Mouse (Mus musculus) neural tube, embryonic 15.5 days (tissue): ENCODE results near the gene Hmgb1. TPM values are rescaled to one million over a fixed set of nuclear protein-coding genes. Genes with fewer than 3 reads are reported as not detected.
A peak's percentile ranks its signal among the peaks of the same experiment; 100 is the strongest.

ENCODE experiments used
- ATAC-seq: fragments of 200-750 bp; cut with Nextera tagmentation; 2 replicates; pipeline ENCODE4 v1.8.0; 2017; ENCODE audit warnings: mild to moderate bottlenecking, moderate TSS enrichment, moderate library complexity; ENCODE audit not compliant: low FRiP score
- H3K27ac ChIP-seq: fragments of 300-500 bp; sonication (generic); replicated peaks from 2 replicates; pipeline ENCODE4 v1.5.1; 2015; ENCODE audit warnings: mild to moderate bottlenecking, inconsistent platforms
- H3K27me3 ChIP-seq: fragments of 300-500 bp; sonication (generic); replicated peaks from 2 replicates; pipeline ENCODE4 v1.6.1; 2015; ENCODE audit warnings: inconsistent platforms
- H3K36me3 ChIP-seq: fragments of 300-500 bp; sonication (generic); 2 replicates; pipeline ENCODE4 v1.6.1; 2015; ENCODE audit warnings: inconsistent platforms
- H3K4me1 ChIP-seq: fragments of 300-500 bp; sonication (generic); 2 replicates; pipeline ENCODE4 v1.6.1; 2015; ENCODE audit warnings: inconsistent platforms
- H3K4me2 ChIP-seq: fragments of 300-500 bp; sonication (generic); 2 replicates; pipeline ENCODE4 v1.6.1; 2015; ENCODE audit warnings: inconsistent platforms, mild to moderate bottlenecking, moderate library complexity
- H3K4me3 ChIP-seq: fragments of 300-500 bp; sonication (generic); replicated peaks from 2 replicates; pipeline ENCODE4 v1.5.1; 2015; ENCODE audit warnings: mild to moderate bottlenecking, inconsistent platforms
- H3K9ac ChIP-seq: fragments of 300-500 bp; sonication (generic); replicated peaks from 2 replicates; pipeline ENCODE4 v1.6.1; 2015; ENCODE audit warnings: mild to moderate bottlenecking, inconsistent platforms
- H3K9me3 ChIP-seq: fragments of 300-500 bp; sonication (generic); replicated peaks from 2 replicates; pipeline ENCODE4 v1.6.1; 2016; ENCODE audit warnings: inconsistent platforms
- WGBS: fragments of 180-500 bp; shearing (Covaris S2); methylation state at CpG from one replicate; pipeline ENCODE4 v1.1.7; 2015; ENCODE audit warnings: mixed read lengths; 5-methylcytosine and 5-hydroxymethylcytosine counted together
- polyA plus RNA-seq: library from polyadenylated mRNA; unstranded; fragments of >200 nt; fragmentation: Nextera tagmentation; extraction: Ambion mirVana; gene quantifications from 2 replicates; pipeline ENCODE4 v1.2.1, GENCODE M21; 2015

Hmgb1 gene
- polyA plus RNA-seq, 1 experiment from 2014 or later = 674 TPM

- no peaks in the 10 kb centered on the region for H3K9me3 ChIP-seq
- no peak overlapping the region for H3K4me2 ChIP-seq
- H3K36me3 ChIP-seq = no peaks in the 10 kb centered on the region
- H3K4me1 ChIP-seq = no peaks in the 10 kb centered on the region
- 79% methylated on average over 5 of the region's 5 CpGs for WGBS
- no peaks in the 10 kb centered on the region for H3K27me3 ChIP-seq
- no peak overlapping the region for H3K27ac ChIP-seq
- H3K9ac ChIP-seq = no peak overlapping the region
- no peak overlapping the region for H3K4me3 ChIP-seq
- no peak for ATAC-seq
These were observed 91.4 kb downstream of the Hmgb1 start for GRCm38 (mm10) chr5:149092926-149093325.

- ATAC-seq = no peak
- Histone ChIP-seq H3K4me2 (no peak overlapping the region), H3K27ac (no peak overlapping the region), H3K36me3 (no peaks in the 10 kb centered on the region), H3K27me3 (no peaks in the 10 kb centered on the region), H3K4me3 (no peak overlapping the region), H3K4me1 (no peaks in the 10 kb centered on the region), H3K9me3 (no peaks in the 10 kb centered on the region), H3K9ac (no peak overlapping the region)
- 88% methylated on average over 4 of the region's 4 CpGs for WGBS
These were observed 91.8 kb downstream of the Hmgb1 start for GRCm38 (mm10) chr5:149092526-149092925.

- Histone ChIP-seq H3K4me1 (no peaks in the 10 kb centered on the region), H3K36me3 (no peaks in the 10 kb centered on the region), H3K9ac (no peak overlapping the region), H3K4me3 (no peak overlapping the region), H3K27me3 (no peaks in the 10 kb centered on the region), H3K4me2 (no peak overlapping the region), H3K9me3 (no peaks in the 10 kb centered on the region), H3K27ac (no peak overlapping the region)
- WGBS = 90% methylated on average over 14 of the region's 14 CpGs
- no peak for ATAC-seq
These were observed 93.0 kb downstream of the Hmgb1 start for GRCm38 (mm10) chr5:149091256-149091655.

- 84% methylated on average over 2 of the region's 2 CpGs for WGBS
- no peaks in the 10 kb centered on the region for H3K9me3 ChIP-seq
- no peak overlapping the region for H3K4me2 ChIP-seq
- no peak overlapping the region for H3K4me3 ChIP-seq
- H3K9ac ChIP-seq = no peak overlapping the region
- H3K36me3 ChIP-seq = no peaks in the 10 kb centered on the region
- no peaks in the 10 kb centered on the region for H3K27me3 ChIP-seq
- no peaks in the 10 kb centered on the region for H3K4me1 ChIP-seq
- no peak overlapping the region for H3K27ac ChIP-seq
- ATAC-seq = no peak
These were observed 94.4 kb downstream of the Hmgb1 start for GRCm38 (mm10) chr5:149089860-149090259.

GRCm38 (mm10) chr5:149089456-149089855 is 94.8 kb downstream of the Hmgb1 start:
- Histone ChIP-seq H3K4me3 (no peak overlapping the region), H3K36me3 (no peaks in the 10 kb centered on the region), H3K9ac (no peak overlapping the region), H3K4me2 (no peak overlapping the region), H3K27me3 (no peaks in the 10 kb centered on the region), H3K9me3 (no peaks in the 10 kb centered on the region), H3K4me1 (no peaks in the 10 kb centered on the region), H3K27ac (no peak overlapping the region)
- no peak for ATAC-seq
- WGBS = 92% methylated on average over 5 of the region's 5 CpGs

- Histone ChIP-seq H3K4me3 (no peak overlapping the region), H3K36me3 (no peaks in the 10 kb centered on the region), H3K27me3 (no peaks in the 10 kb centered on the region), H3K4me2 (no peak overlapping the region), H3K4me1 (no peaks in the 10 kb centered on the region), H3K27ac (no peak overlapping the region), H3K9me3 (no peaks in the 10 kb centered on the region), H3K9ac (no peak overlapping the region)
- no peak for ATAC-seq
- WGBS = 82% methylated on average over 6 of the region's 6 CpGs
These were observed 95.4 kb downstream of the Hmgb1 start for GRCm38 (mm10) chr5:149088891-149089290.

GRCm38 (mm10) chr5:149088149-149088548 is 96.1 kb downstream of the Hmgb1 start:
- WGBS = 79% methylated on average over 3 of the region's 3 CpGs
- no peak overlapping the region for H3K4me3 ChIP-seq
- ATAC-seq = no peak
- no peak overlapping the region for H3K27ac ChIP-seq
- no peak overlapping the region for H3K9ac ChIP-seq
- no peaks in the 10 kb centered on the region for H3K9me3 ChIP-seq
- H3K4me2 ChIP-seq = no peak overlapping the region
- no peaks in the 10 kb centered on the region for H3K4me1 ChIP-seq
- H3K27me3 ChIP-seq = no peaks in the 10 kb centered on the region
- H3K36me3 ChIP-seq = no peaks in the 10 kb centered on the region

GRCm38 (mm10) chr5:149086382-149087244 is 97.7 kb downstream of the Hmgb1 start:
- 95% methylated on average over 10 of the region's 10 CpGs for WGBS
- H3K27ac ChIP-seq = no peak overlapping the region
- no peaks in the 10 kb centered on the region for H3K36me3 ChIP-seq
- no peak overlapping the region for H3K4me2 ChIP-seq
- H3K9ac ChIP-seq = no peak overlapping the region
- H3K9me3 ChIP-seq = no peaks in the 10 kb centered on the region
- no peaks in the 10 kb centered on the region for H3K4me1 ChIP-seq
- no peaks in the 10 kb centered on the region for H3K27me3 ChIP-seq
- no peak for ATAC-seq
- no peak overlapping the region for H3K4me3 ChIP-seq

GRCm38 (mm10) chr5:149080466-149080865 is 103.8 kb downstream of the Hmgb1 start:
- no peaks in the 10 kb centered on the region for H3K9me3 ChIP-seq
- no peaks in the 10 kb centered on the region for H3K4me1 ChIP-seq
- no peak overlapping the region for H3K4me3 ChIP-seq
- H3K4me2 ChIP-seq = no peak overlapping the region
- H3K9ac ChIP-seq = no peak overlapping the region
- H3K27ac ChIP-seq = no peak overlapping the region
- WGBS = 94% methylated on average over 8 of the region's 8 CpGs
- no peak for ATAC-seq
- no peaks in the 10 kb centered on the region for H3K36me3 ChIP-seq
- H3K27me3 ChIP-seq = no peaks in the 10 kb centered on the region

- H3K9me3 ChIP-seq = no peaks in the 10 kb centered on the region
- no peak for ATAC-seq
- no peak overlapping the region for H3K4me3 ChIP-seq
- no peak overlapping the region for H3K4me2 ChIP-seq
- no peaks in the 10 kb centered on the region for H3K27me3 ChIP-seq
- no peaks in the 10 kb centered on the region for H3K4me1 ChIP-seq
- no peak overlapping the region for H3K9ac ChIP-seq
- 43% methylated on average over 7 of the region's 7 CpGs for WGBS
- H3K36me3 ChIP-seq = no peaks in the 10 kb centered on the region
- H3K27ac ChIP-seq = no peak overlapping the region
These were observed 104.5 kb downstream of the Hmgb1 start for GRCm38 (mm10) chr5:149079758-149080150.

- Histone ChIP-seq H3K27me3 (no peaks in the 10 kb centered on the region), H3K4me3 (no peak overlapping the region), H3K9ac (no peak overlapping the region), H3K4me2 (no peak overlapping the region), H3K4me1 (no peaks in the 10 kb centered on the region), H3K9me3 (no peaks in the 10 kb centered on the region), H3K27ac (0 out of 2 replicates have a peak overlapping the region, but pooled peaks have one; percentile 18), H3K36me3 (no peaks in the 10 kb centered on the region)
- ATAC-seq = no peak
- 27% methylated on average over 18 of the region's 18 CpGs for WGBS
These were observed 105.1 kb downstream of the Hmgb1 start for GRCm38 (mm10) chr5:149079018-149079757.

- Histone ChIP-seq H3K4me3 (no peak overlapping the region), H3K27me3 (no peaks in the 10 kb centered on the region), H3K9me3 (no peaks in the 10 kb centered on the region), H3K9ac (no peak overlapping the region), H3K27ac (no peak overlapping the region), H3K36me3 (no peaks in the 10 kb centered on the region), H3K4me2 (no peak overlapping the region), H3K4me1 (no peaks in the 10 kb centered on the region)
- no peak for ATAC-seq
- 92% methylated on average over 8 of the region's 8 CpGs for WGBS
These were observed 107.2 kb downstream of the Hmgb1 start for GRCm38 (mm10) chr5:149077136-149077535.
